Mouse (Mus musculus) heart, embryonic 16.5 days (tissue): ENCODE results near the gene Gm9958. TPM values are rescaled to one million over a fixed set of nuclear protein-coding genes. Genes with fewer than 3 reads are reported as not detected.

Source experiments
- ATAC-seq: fragments of 200-750 bp; cut with Nextera tagmentation; replicated peaks from 2 replicates; pipeline ENCODE4 v1.8.0; 2017; ENCODE audit warnings: moderate number of reproducible peaks; ENCODE audit not compliant: insufficient read depth, low FRiP score; ENCODE audit errors: extremely low read depth
- H3K27ac ChIP-seq: fragments of 300-500 bp; sonication (generic); 2 replicates; pipeline ENCODE4 v1.5.1; 2014; ENCODE audit warnings: mild to moderate bottlenecking, low read length, control low read depth, moderate library complexity
- H3K27me3 ChIP-seq: fragments of 300-500 bp; sonication (generic); 2 replicates; pipeline ENCODE4 v1.6.1; 2014; ENCODE audit warnings: low read length, mixed read lengths; ENCODE audit not compliant: control insufficient read depth, insufficient read depth
- H3K36me3 ChIP-seq: fragments of 300-500 bp; sonication (generic); 2 replicates; pipeline ENCODE4 v1.6.1; 2014; ENCODE audit not compliant: control insufficient read depth, insufficient read depth
- H3K4me1 ChIP-seq: fragments of 300-500 bp; sonication (generic); 2 replicates; pipeline ENCODE4 v1.6.1; 2014; ENCODE audit warnings: low read length, mixed read lengths; ENCODE audit not compliant: control insufficient read depth, insufficient read depth
- H3K4me2 ChIP-seq: fragments of 300-500 bp; sonication (generic); 2 replicates; pipeline ENCODE4 v1.6.1; 2014; ENCODE audit warnings: low read depth, mild to moderate bottlenecking, control low read depth, low read length
- H3K4me3 ChIP-seq: fragments of 300-500 bp; sonication (generic); 2 replicates; pipeline ENCODE4 v1.5.1; 2014; ENCODE audit warnings: mild to moderate bottlenecking, control low read depth, low read length
- H3K9ac ChIP-seq: fragments of 300-500 bp; sonication (generic); 2 replicates; pipeline ENCODE4 v1.6.1; 2014; ENCODE audit warnings: low read length, control low read depth
- H3K9me3 ChIP-seq: fragments of 300-500 bp; sonication (generic); replicated peaks from 2 replicates; pipeline ENCODE4 v1.6.1; 2016; ENCODE audit warnings: low read length; ENCODE audit not compliant: control insufficient read depth
- WGBS: fragments of 180-500 bp; shearing (Covaris S2); extraction: QIAGEN DNeasy Blood & Tissue Kit; methylation state at CpG from one replicate; pipeline ENCODE4 v1.1.7; 2014; 5-methylcytosine and 5-hydroxymethylcytosine counted together
- polyA plus RNA-seq: library from polyadenylated mRNA; unstranded; fragments of >200 nt; fragmentation: Nextera tagmentation; extraction: Ambion mirVana; gene quantifications from 2 replicates; pipeline ENCODE4 v1.2.1, GENCODE M21; 2015

Gm9958 gene
- polyA plus RNA-seq, 1 experiment from 2014 or later: 3.4 TPM

GRCm38 (mm10) chr5:90383080-90383479 is 16.1 kb downstream of the Gm9958 start:
- Histone ChIP-seq H3K27ac (no peak overlapping the region), H3K9ac (no peak overlapping the region), H3K4me1 (0 out of 2 replicates have a peak, but pooled peaks cover 2% of the 10 kb centered on the region), H3K9me3 (no peaks in the 10 kb centered on the region), H3K4me2 (no peak overlapping the region), H3K36me3 (no peaks in the 10 kb centered on the region), H3K27me3 (no peaks in the 10 kb centered on the region), H3K4me3 (no peak overlapping the region)
- no peak for ATAC-seq
- 46% methylated on average over 1 of the region's 1 CpGs for WGBS

- Histone ChIP-seq H3K27ac (no peak overlapping the region), H3K4me1 (no peaks in the 10 kb centered on the region), H3K4me3 (no peak overlapping the region), H3K4me2 (no peak overlapping the region), H3K9ac (no peak overlapping the region), H3K9me3 (no peaks in the 10 kb centered on the region), H3K36me3 (no peaks in the 10 kb centered on the region), H3K27me3 (no peaks in the 10 kb centered on the region)
- WGBS: 50% methylated on average over 5 of the region's 5 CpGs
- ATAC-seq: no peak
Observed at GRCm38 (mm10) chr5:90393764-90394163, 26.8 kb downstream of the Gm9958 start.

- Histone ChIP-seq H3K4me3 (no peak overlapping the region), H3K9me3 (no peaks in the 10 kb centered on the region), H3K36me3 (no peaks in the 10 kb centered on the region), H3K27me3 (no peaks in the 10 kb centered on the region), H3K4me2 (no peak overlapping the region), H3K9ac (no peak overlapping the region), H3K27ac (no peak overlapping the region), H3K4me1 (no peaks in the 10 kb centered on the region)
- WGBS: 59% methylated on average over 4 of the region's 4 CpGs
- no peak for ATAC-seq
Observed at GRCm38 (mm10) chr5:90394322-90394721, 27.3 kb downstream of the Gm9958 start.

- Histone ChIP-seq H3K4me1 (no peaks in the 10 kb centered on the region), H3K36me3 (no peaks in the 10 kb centered on the region), H3K27ac (no peak overlapping the region), H3K9ac (no peak overlapping the region), H3K4me2 (no peak overlapping the region), H3K9me3 (no peaks in the 10 kb centered on the region), H3K4me3 (no peak overlapping the region), H3K27me3 (no peaks in the 10 kb centered on the region)
- 79% methylated on average over 4 of the region's 4 CpGs for WGBS
- no peak for ATAC-seq
Observed at GRCm38 (mm10) chr5:90396817-90397216, 29.8 kb downstream of the Gm9958 start.

- Histone ChIP-seq H3K9ac (no peak overlapping the region), H3K9me3 (no peaks in the 10 kb centered on the region), H3K36me3 (no peaks in the 10 kb centered on the region), H3K27ac (no peak overlapping the region), H3K4me3 (no peak overlapping the region), H3K4me1 (peaks cover 3% of the 10 kb centered on the region; the same call in 1 of the 2 replicates), H3K4me2 (no peak overlapping the region), H3K27me3 (no peaks in the 10 kb centered on the region)
- 0 out of 2 replicates have a peak, but pooled peaks have one; percentile 37 for ATAC-seq
- 57% methylated on average over 4 of the region's 4 CpGs for WGBS
Observed at GRCm38 (mm10) chr5:90405210-90405609, 38.2 kb downstream of the Gm9958 start.

- WGBS: 83% methylated on average over 8 of the region's 8 CpGs
- no peak overlapping the region for H3K4me2 ChIP-seq
- no peaks in the 10 kb centered on the region for H3K9me3 ChIP-seq
- H3K36me3 ChIP-seq: no peaks in the 10 kb centered on the region
- no peaks in the 10 kb centered on the region for H3K27me3 ChIP-seq
- no peak for ATAC-seq
- no peak overlapping the region for H3K4me3 ChIP-seq
- H3K4me1 ChIP-seq: no peaks in the 10 kb centered on the region
- H3K9ac ChIP-seq: no peak overlapping the region
- no peak overlapping the region for H3K27ac ChIP-seq
Observed at GRCm38 (mm10) chr5:90414142-90414924, 47.3 kb downstream of the Gm9958 start.

GRCm38 (mm10) chr5:90414925-90415295 is 47.9 kb downstream of the Gm9958 start:
- Histone ChIP-seq H3K27ac (no peak overlapping the region), H3K4me1 (no peaks in the 10 kb centered on the region), H3K4me3 (no peak overlapping the region), H3K27me3 (no peaks in the 10 kb centered on the region), H3K4me2 (no peak overlapping the region), H3K9ac (no peak overlapping the region), H3K9me3 (no peaks in the 10 kb centered on the region), H3K36me3 (no peaks in the 10 kb centered on the region)
- WGBS: 50% methylated on average over 6 of the region's 6 CpGs
- no peak for ATAC-seq

Other genes starting within 250 kb of the Gm9958 start
- gene Cox18, start 143.2 kb upstream of the Gm9958 start, polyA plus RNA-seq: 26.7 and 28.5 TPM in 2 replicates
- 15.7 and 15.8 TPM in 2 replicates for gene Ankrd17, start 627 bp upstream of the Gm9958 start, polyA plus RNA-seq
- gene Alb, start 93.7 kb downstream of the Gm9958 start, polyA plus RNA-seq: 5.7 and 6.5 TPM in 2 replicates
- 11.0 and 11.5 TPM in 2 replicates for gene Afp, start 123.5 kb downstream of the Gm9958 start, polyA plus RNA-seq
- gene Afm, start 151.7 kb downstream of the Gm9958 start, polyA plus RNA-seq: 0.09 TPM in 2 replicates
- gene 5830473C10Rik, start 193.9 kb downstream of the Gm9958 start, polyA plus RNA-seq: not detected in 2 replicates